Mouse (Mus musculus) heart, embryonic 13.5 days (tissue): ENCODE results near the gene Gm42906. TPM values are rescaled to one million over a fixed set of nuclear protein-coding genes. Genes with fewer than 3 reads are reported as not detected.

Experiments used
- ATAC-seq: fragments of 200-750 bp; cut with Nextera tagmentation; 2 replicates; pipeline ENCODE4 v1.8.0; 2017; ENCODE audit warnings: moderate TSS enrichment; ENCODE audit not compliant: insufficient number of reproducible peaks, low FRiP score, low TSS enrichment; ENCODE audit errors: extremely low read depth
- H3K27ac ChIP-seq: fragments of 300-500 bp; sonication (generic); replicated peaks from 2 replicates; pipeline ENCODE4 v1.5.1; 2015; ENCODE audit warnings: moderate library complexity, mild to moderate bottlenecking, inconsistent platforms
- H3K27me3 ChIP-seq: fragments of 300-500 bp; sonication (generic); replicated peaks from 2 replicates; pipeline ENCODE4 v1.6.1; 2015; ENCODE audit warnings: mild to moderate bottlenecking, inconsistent platforms
- H3K36me3 ChIP-seq: fragments of 300-500 bp; sonication (generic); 2 replicates; pipeline ENCODE4 v1.6.1; 2015; ENCODE audit warnings: mild to moderate bottlenecking, inconsistent platforms
- H3K4me1 ChIP-seq: fragments of 300-500 bp; sonication (generic); 2 replicates; pipeline ENCODE4 v1.6.1; 2015; ENCODE audit warnings: inconsistent platforms
- H3K4me2 ChIP-seq: fragments of 300-500 bp; sonication (generic); 2 replicates; pipeline ENCODE4 v1.6.1; 2015; ENCODE audit warnings: inconsistent platforms, mild to moderate bottlenecking, moderate library complexity
- H3K4me3 ChIP-seq: fragments of 300-500 bp; sonication (generic); 2 replicates; pipeline ENCODE4 v1.5.1; 2015; ENCODE audit warnings: moderate library complexity, mild to moderate bottlenecking, inconsistent platforms
- H3K9ac ChIP-seq: fragments of 300-500 bp; sonication (generic); 2 replicates; pipeline ENCODE4 v1.6.1; 2015; ENCODE audit warnings: inconsistent platforms, mild to moderate bottlenecking, moderate library complexity
- H3K9me3 ChIP-seq: fragments of 300-500 bp; sonication (generic); 2 replicates; pipeline ENCODE4 v1.6.1; 2016; ENCODE audit warnings: inconsistent platforms
- WGBS: fragments of 180-500 bp; shearing (Covaris S2); methylation state at CpG from one replicate; pipeline ENCODE4 v1.1.7; 2015; ENCODE audit warnings: mixed read lengths; 5-methylcytosine and 5-hydroxymethylcytosine counted together
- polyA plus RNA-seq: library from polyadenylated mRNA; unstranded; fragments of >200 nt; fragmentation: Nextera tagmentation; extraction: Ambion mirVana; gene quantifications from 2 replicates; pipeline ENCODE4 v1.2.1, GENCODE M21; 2015

Gene Gm42906
- polyA plus RNA-seq, 1 experiment from 2014 or later = not detected

DNA sequence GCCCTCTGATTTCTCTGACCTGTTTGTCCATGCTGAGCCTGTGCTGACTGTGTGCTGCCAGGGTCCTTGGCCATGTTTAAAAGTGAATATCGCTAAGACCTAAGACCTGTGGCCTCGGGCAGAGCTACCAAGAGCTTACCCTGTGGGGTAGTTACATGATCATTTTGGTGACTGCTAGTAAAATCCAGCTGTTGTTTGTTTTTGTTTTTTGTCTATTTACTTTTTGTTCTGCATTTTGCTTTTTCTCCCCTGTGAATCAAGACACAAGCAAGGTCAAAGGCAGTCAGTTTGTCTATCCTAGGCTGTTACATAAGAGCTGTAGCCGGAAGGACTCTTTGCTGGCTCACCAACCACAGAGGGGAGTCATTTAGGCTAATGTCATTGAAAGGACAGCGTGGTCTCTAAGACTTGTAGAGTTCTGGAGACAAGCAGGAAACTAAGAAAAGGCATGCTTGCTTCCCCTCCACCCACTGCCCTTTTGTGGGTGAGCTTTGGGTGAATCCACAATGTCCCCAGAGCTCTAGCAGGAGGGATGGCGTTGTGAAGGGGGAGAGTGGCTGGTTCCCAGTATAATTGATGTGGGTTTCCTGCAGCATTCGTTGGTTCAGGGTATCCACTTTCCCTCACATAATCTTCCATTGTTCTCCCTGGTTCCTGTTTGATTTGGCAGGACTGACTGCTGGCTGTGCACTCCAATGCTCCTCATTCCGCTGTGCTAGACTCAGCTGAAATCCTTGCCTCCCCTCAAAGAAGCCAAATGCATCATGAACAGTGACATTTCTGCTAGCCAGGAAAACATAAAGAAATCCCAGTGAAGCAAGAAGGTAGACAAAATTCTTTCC lies 33.9 kb downstream of the Gm42906 start:
- peak overlapping the region; percentile 77 for H3K27ac ChIP-seq
- H3K27me3 ChIP-seq = no peaks in the 10 kb centered on the region
- no peak overlapping the region for H3K9ac ChIP-seq
- 55% methylated on average over 7 of the region's 7 CpGs for WGBS
- ATAC-seq = no peak
- no peaks in the 10 kb centered on the region for H3K9me3 ChIP-seq
- no peak overlapping the region for H3K4me3 ChIP-seq
- no peaks in the 10 kb centered on the region for H3K36me3 ChIP-seq
- peaks cover 20% of the 10 kb centered on the region; the same call in 1 of the 2 replicates for H3K4me1 ChIP-seq
- no peak overlapping the region for H3K4me2 ChIP-seq

DNA sequence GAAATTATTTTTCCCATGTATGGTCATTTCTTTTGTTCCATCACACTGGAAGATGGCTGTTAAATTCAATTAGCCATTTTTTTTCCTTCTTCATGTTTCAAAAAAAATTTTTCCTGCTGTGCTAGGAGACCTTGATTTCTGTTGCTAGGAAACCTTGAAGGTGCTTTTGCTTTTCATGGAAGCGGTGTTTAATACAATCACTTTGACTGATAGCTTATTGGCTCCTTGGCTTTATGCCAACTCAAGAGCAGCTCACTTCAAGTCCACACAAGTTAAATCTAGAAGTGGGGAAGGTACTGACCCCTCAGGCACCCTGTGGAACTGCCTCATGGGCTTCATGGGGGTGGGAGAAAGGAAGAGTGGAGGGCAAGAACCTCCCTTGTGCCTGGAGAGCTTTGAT lies 38.1 kb downstream of the Gm42906 start:
- Histone ChIP-seq H3K27me3 (no peaks in the 10 kb centered on the region), H3K4me1 (peaks cover 10% of the 10 kb centered on the region; the same call in 1 of the 2 replicates), H3K36me3 (no peaks in the 10 kb centered on the region; the same call in 1 of the 2 replicates), H3K9me3 (no peaks in the 10 kb centered on the region), H3K4me3 (no peak overlapping the region), H3K9ac (no peak overlapping the region), H3K4me2 (no peak overlapping the region), H3K27ac (no peak overlapping the region)
- 65% methylated on average over 1 of the region's 1 CpGs for whole genome bisulfite sequencing
- ATAC-seq = no peak

- Histone ChIP-seq H3K9me3 (no peaks in the 10 kb centered on the region), H3K4me1 (no peaks in the 10 kb centered on the region), H3K27me3 (no peaks in the 10 kb centered on the region), H3K9ac (no peak overlapping the region), H3K36me3 (no peaks in the 10 kb centered on the region; the same call in 1 of the 2 replicates), H3K4me2 (no peak overlapping the region), H3K27ac (no peak overlapping the region), H3K4me3 (no peak overlapping the region)
- ATAC-seq = no peak
- WGBS = 62% methylated on average over 2 of the region's 2 CpGs
Observed at GRCm38 (mm10) chr5:151379896-151380295, 48.1 kb downstream of the Gm42906 start.

DNA sequence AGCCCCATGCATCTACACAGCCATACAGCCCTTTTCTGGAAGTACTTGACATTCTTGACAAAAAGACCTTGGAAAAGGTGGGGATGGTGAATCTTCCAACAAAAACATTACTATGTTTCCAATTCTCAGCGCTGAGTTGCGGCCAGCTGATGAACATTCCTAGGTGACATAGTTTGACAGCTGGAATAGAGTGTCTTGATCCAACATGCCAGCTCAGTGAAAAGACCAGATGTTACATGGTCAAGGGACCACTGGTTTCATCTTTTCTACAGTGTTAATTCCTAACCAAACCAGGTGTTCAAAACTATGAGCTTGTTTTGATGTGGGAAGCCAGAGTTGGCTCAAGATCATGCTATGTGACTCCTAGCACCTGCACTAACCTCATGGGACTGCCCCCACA lies 48.8 kb downstream of the Gm42906 start:
- no peaks in the 10 kb centered on the region for H3K27me3 ChIP-seq
- no peak overlapping the region for H3K4me2 ChIP-seq
- H3K4me3 ChIP-seq = no peak overlapping the region
- no peaks in the 10 kb centered on the region for H3K4me1 ChIP-seq
- no peaks in the 10 kb centered on the region for H3K36me3 ChIP-seq
- 77% methylated on average over 2 of the region's 2 CpGs for WGBS
- no peak overlapping the region for H3K9ac ChIP-seq
- H3K27ac ChIP-seq = no peak overlapping the region
- H3K9me3 ChIP-seq = no peaks in the 10 kb centered on the region
- ATAC-seq = no peak

GRCm38 (mm10) chr5:151376931-151377330 lies 51.0 kb downstream of the Gm42906 start:
- H3K4me1 ChIP-seq = no peaks in the 10 kb centered on the region
- ATAC-seq = no peak
- no peak overlapping the region for H3K9ac ChIP-seq
- H3K27ac ChIP-seq = no peak overlapping the region
- H3K9me3 ChIP-seq = no peaks in the 10 kb centered on the region
- H3K36me3 ChIP-seq = no peaks in the 10 kb centered on the region
- no peak overlapping the region for H3K4me3 ChIP-seq
- H3K27me3 ChIP-seq = no peaks in the 10 kb centered on the region
- H3K4me2 ChIP-seq = no peak overlapping the region
- 73% methylated on average over 4 of the region's 4 CpGs for WGBS

DNA sequence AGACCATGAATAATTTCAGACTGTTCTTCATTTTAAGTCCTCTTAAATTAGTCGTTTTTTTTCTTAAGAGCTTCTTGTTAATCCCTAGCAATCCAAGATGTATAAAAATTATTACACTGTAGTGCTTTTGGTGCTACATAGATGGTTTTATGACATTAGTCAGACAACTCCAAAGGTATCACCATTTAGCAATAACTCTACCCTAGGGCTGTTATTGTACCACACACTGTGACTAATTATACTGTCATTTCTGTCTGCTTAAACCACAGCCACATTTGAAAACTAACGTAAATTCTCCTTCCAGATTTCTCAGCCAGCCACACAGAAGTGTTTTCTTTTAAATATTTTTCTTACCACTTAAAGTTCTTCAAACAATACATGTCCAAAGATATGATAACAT lies 53.1 kb downstream of the Gm42906 start:
- Histone ChIP-seq H3K36me3 (no peaks in the 10 kb centered on the region), H3K4me1 (no peaks in the 10 kb centered on the region), H3K9ac (no peak overlapping the region), H3K27me3 (no peaks in the 10 kb centered on the region), H3K9me3 (no peaks in the 10 kb centered on the region), H3K4me3 (no peak overlapping the region), H3K27ac (no peak overlapping the region), H3K4me2 (no peak overlapping the region)
- 56% methylated on average over 2 of the region's 2 CpGs for WGBS
- no peak for ATAC-seq

DNA sequence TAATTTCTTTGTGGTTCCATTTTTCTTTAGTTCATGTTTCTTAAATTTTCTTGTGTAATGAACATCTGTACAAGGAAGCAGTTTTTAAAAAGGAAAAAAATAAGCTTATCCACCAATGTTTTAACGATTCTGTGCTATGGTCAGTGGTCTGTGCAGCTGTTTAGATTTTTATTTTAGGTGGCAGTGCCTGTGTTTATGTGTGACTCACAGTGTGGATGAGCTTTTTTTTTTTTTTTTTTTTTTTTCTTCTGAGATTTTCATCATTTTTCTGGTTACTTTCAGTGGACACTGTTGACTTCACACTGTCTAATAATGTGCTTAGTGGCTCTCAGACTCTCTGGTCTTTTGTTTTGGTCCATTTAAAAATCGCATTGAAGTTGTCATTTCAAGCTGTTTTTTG lies 56.8 kb downstream of the Gm42906 start:
- Histone ChIP-seq H3K4me2 (no peak overlapping the region), H3K27ac (no peak overlapping the region), H3K9me3 (no peaks in the 10 kb centered on the region), H3K9ac (no peak overlapping the region), H3K36me3 (no peaks in the 10 kb centered on the region), H3K27me3 (no peaks in the 10 kb centered on the region), H3K4me3 (no peak overlapping the region), H3K4me1 (peaks cover 14% of the 10 kb centered on the region)
- no peak for ATAC-seq
- WGBS = 80% methylated on average over 2 of the region's 2 CpGs

DNA sequence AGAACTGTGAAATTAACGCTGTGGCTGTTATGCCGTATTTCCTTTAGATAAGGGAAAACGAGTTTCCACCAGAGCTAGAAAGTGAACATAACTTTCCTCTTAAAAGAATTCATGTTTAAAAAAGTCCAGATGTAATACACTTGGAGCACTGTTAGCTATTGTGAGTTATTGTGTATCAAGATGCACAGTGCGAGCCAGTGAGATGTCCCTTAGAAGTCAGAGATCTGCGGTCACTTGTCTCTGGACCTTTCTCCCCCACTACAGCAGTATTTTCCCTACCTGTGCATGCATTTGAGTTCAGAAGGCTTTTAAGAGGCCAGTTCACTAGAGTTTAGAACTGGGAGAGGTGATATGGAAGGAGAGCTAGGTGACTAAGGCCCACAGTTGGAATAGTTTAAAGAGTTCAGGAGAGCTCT lies 58.6 kb downstream of the Gm42906 start:
- WGBS = 44% methylated on average over 5 of the region's 5 CpGs
- Histone ChIP-seq H3K4me2 (peak overlapping the region; percentile 81), H3K9me3 (no peaks in the 10 kb centered on the region), H3K27ac (peak overlapping the region; percentile 98), H3K27me3 (no peaks in the 10 kb centered on the region), H3K9ac (peak overlapping the region; percentile 89), H3K4me3 (peak overlapping the region; percentile 62), H3K4me1 (peaks cover 14% of the 10 kb centered on the region), H3K36me3 (no peaks in the 10 kb centered on the region)
- no peak for ATAC-seq

DNA sequence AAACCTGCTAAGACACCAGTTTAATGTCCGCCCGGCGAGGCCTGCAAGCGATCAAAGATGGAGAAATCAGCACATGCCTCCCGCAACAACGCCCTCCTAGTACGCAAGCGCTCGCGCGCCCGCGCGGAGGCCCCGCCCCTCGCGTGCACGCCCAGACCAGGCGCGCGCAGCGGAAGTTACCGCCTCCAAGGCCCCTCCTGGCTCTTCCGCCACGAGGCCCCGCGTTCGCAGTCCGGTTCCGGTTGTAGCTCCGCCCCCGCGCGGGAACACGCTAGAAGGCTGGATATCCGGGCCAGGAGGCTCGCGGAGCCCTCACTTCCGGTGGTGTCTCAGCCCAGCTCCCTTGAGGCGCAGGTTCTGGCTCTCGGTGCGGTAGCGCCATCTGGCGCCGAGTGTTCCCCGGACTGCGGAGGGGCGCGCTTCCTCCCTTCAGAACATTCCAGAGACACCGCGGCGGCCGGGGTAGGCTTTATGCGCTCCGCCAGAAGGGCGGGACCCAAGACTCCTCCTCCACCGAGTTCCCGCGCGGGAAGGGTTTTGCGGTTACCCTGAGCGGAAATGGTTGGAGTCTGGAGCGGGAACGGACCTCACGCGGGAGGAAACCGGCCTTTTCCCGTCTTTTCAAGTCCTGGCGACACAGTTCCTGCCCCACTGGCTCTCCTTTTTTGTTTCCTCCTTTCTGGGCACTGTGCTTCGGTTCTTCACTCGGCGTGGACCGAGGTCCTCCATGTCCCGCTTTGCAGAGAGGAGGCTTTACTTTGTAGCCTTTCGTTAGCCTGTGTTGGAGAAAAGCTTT lies 59.4 kb downstream of the Gm42906 start:
- under 1% methylated on average over 75 of the region's 75 CpGs for whole genome bisulfite sequencing
- H3K4me2 ChIP-seq = peak overlapping the region; percentile 81
- H3K4me1 ChIP-seq = peaks cover 14% of the 10 kb centered on the region
- peak overlapping the region; percentile 98 for H3K27ac ChIP-seq
- peak overlapping the region; percentile 89 for H3K9ac ChIP-seq
- H3K4me3 ChIP-seq = peak overlapping the region; percentile 62
- no peaks in the 10 kb centered on the region for H3K27me3 ChIP-seq
- H3K36me3 ChIP-seq = no peaks in the 10 kb centered on the region
- no peaks in the 10 kb centered on the region for H3K9me3 ChIP-seq
- peak; percentile 98 for ATAC-seq

- Histone ChIP-seq H3K9me3 (no peaks in the 10 kb centered on the region), H3K4me3 (peak overlapping the region; percentile 62), H3K27ac (peak overlapping the region; percentile 98), H3K4me1 (peaks cover 14% of the 10 kb centered on the region), H3K4me2 (peak overlapping the region; percentile 81), H3K36me3 (no peaks in the 10 kb centered on the region), H3K27me3 (no peaks in the 10 kb centered on the region), H3K9ac (peak overlapping the region; percentile 84)
- WGBS = 10% methylated on average over 16 of the region's 16 CpGs
- ATAC-seq = no peak
Observed at GRCm38 (mm10) chr5:151367881-151368394, 60.0 kb downstream of the Gm42906 start.

DNA sequence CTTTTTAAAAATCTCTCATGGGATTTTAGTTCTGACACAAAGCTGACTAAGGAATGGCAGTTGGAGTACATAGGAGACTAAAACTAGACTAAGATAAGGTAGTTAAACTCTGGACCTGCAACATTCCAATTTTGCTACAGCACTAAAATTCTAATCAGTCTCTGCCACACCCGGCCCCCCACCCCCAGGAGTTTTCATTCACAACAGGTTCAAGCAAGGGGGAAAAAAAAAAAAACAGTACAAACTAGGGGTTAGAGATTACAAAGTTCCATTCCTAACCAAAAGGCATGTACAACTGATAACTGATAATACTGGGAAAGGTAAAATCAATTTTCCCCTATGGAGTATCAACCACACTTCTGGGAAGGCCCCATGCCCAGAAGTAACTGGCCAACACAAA lies 60.6 kb downstream of the Gm42906 start:
- ATAC-seq = no peak
- Histone ChIP-seq H3K4me2 (peak overlapping the region; percentile 81), H3K4me1 (peaks cover 14% of the 10 kb centered on the region), H3K27ac (peak overlapping the region; percentile 98), H3K36me3 (no peaks in the 10 kb centered on the region), H3K27me3 (no peaks in the 10 kb centered on the region), H3K4me3 (peak overlapping the region; percentile 62), H3K9ac (peak overlapping the region; percentile 84; the same call in 1 of the 2 replicates), H3K9me3 (no peaks in the 10 kb centered on the region)
- WGBS = 85% methylated on average over 1 of the region's 1 CpGs
